Comparison of ENCODE assay signal across 7 mouse cellular contexts in the genomic region with DNA sequence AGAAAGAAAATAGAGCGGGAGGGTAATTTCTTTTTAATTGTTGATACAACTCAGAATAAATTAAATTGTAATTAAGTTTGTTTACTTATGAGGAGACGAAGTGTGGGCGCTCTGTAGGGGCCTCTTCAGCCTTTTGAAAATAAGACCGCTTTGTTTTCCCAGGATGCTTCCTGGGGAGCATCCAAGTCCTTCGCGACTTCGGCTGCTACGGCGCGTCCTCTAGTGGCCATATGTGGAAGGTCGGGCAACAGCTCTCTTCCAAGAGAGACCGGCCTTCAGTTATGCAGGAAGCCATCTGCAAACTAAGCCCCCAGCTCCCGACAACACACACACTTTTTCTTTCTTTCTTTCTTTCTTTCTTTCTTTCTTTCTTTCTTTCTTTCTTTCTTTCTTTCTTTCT. TPM values are rescaled to one million over a fixed set of nuclear protein-coding genes. Genes with fewer than 3 reads are reported as not detected.
DNase-seq lines count a peak whose midpoint lies in the region; ATAC-seq and TF ChIP-seq lines count a peak whose summit lies in the region.

No protein-coding gene starts in this region.

- no peaks in the 10 kb centered on the region for H3K36me3 ChIP-seq in intestine, embryonic 16.5 days (ENCODE audit: control insufficient read depth, insufficient read depth, low read length)
- H3K36me3 ChIP-seq in midbrain, embryonic 13.5 days = no peaks in the 10 kb centered on the region

- no peaks in the 10 kb centered on the region for H3K4me1 ChIP-seq in cortical plate, adult 2 months (ENCODE audit: control insufficient read depth, insufficient read depth, low read length)
- H3K4me1 ChIP-seq in intestine, embryonic 16.5 days (ENCODE audit: control insufficient read depth, insufficient read depth, low read length) = peaks cover 2% of the 10 kb centered on the region; the same call in 1 of the 2 replicates
- peaks cover 7% of the 10 kb centered on the region; the same call in 1 of the 2 replicates for H3K4me1 ChIP-seq in midbrain, embryonic 13.5 days (replicated peaks)

- peak; percentile 93 for DNase-seq in ZHBTc4 (ENCODE audit: low read depth, low spot score)
- DNase-seq in gastrocnemius, postnatal 25 days = peak; percentile 62
- peak; percentile 89 for DNase-seq in left cerebral cortex, postnatal 4 days
- DNase-seq in spleen, adult 12 weeks (ENCODE audit: low spot score) = peak; percentile 47

- intact Hi-C loops in left cerebral cortex, postnatal 4 days (cut with DNase I) = loop anchor here (10.0 kb wide), 2 partner anchors 93 to 133 kb away; no protein-coding TSS in a partner anchor

- H3K27ac ChIP-seq in cortical plate, adult 2 months (ENCODE audit: insufficient read depth, low read length) = no peak overlapping the region
- H3K27ac ChIP-seq in intestine, embryonic 16.5 days (ENCODE audit: low read length) = no peak overlapping the region
- no peak overlapping the region for H3K27ac ChIP-seq in midbrain, embryonic 13.5 days

- no peaks in the 10 kb centered on the region for H3K27me3 ChIP-seq in intestine, embryonic 16.5 days (replicated peaks; ENCODE audit: control insufficient read depth, insufficient read depth, low read length)
- no peaks in the 10 kb centered on the region for H3K27me3 ChIP-seq in midbrain, embryonic 13.5 days

- no peak overlapping the region for H3K9ac ChIP-seq in intestine, embryonic 16.5 days (ENCODE audit: low read depth, low read length)
- H3K9ac ChIP-seq in midbrain, embryonic 13.5 days (replicated peaks) = no peak overlapping the region

- peaks cover 6% of the 10 kb centered on the region; the same call in 1 of the 2 replicates for H3K9me3 ChIP-seq in intestine, embryonic 16.5 days (ENCODE audit: control insufficient read depth, low read length)
- H3K9me3 ChIP-seq in midbrain, embryonic 13.5 days = peaks cover 6% of the 10 kb centered on the region; the same call in 1 of the 2 replicates

- WGBS in intestine, embryonic 16.5 days = 3% methylated on average over 13 of the region's 13 CpGs
- WGBS in midbrain, embryonic 13.5 days = under 1% methylated on average over 13 of the region's 13 CpGs

- TF ChIP-seq CTCF in cortical plate, adult 2 months (IDR thresholded peaks at IDR 0.05; ENCODE audit: extremely low read depth, insufficient read depth, low read length) = peak; percentile 88

- peak; percentile 71 for ATAC-seq in intestine, embryonic 16.5 days
- peak; percentile 86 for ATAC-seq in midbrain, embryonic 13.5 days

- no peak for TF ChIP-seq POLR2A in cortical plate, adult 2 months (IDR thresholded peaks at IDR 0.05; ENCODE audit: extremely low read depth, insufficient read depth, low read length)

- no peak overlapping the region for H3K4me3 ChIP-seq in cortical plate, adult 2 months (ENCODE audit: insufficient read depth, low read length)
- H3K4me3 ChIP-seq in intestine, embryonic 16.5 days (ENCODE audit: low read length) = no peak overlapping the region
- 0 out of 2 replicates have a peak overlapping the region, but pooled peaks have one; percentile 1 for H3K4me3 ChIP-seq in midbrain, embryonic 13.5 days (replicated peaks)

- H3K4me2 ChIP-seq in intestine, embryonic 16.5 days (ENCODE audit: low read depth, low read length) = no peak overlapping the region
- H3K4me2 ChIP-seq in midbrain, embryonic 13.5 days (replicated peaks) = peak overlapping the region; percentile 40

RNA-seq across cellular contexts. Expression of a gene that starts 54.1 kb away (rescaled TPM):
- polyA plus RNA-seq in cortical plate, adult 2 months (2012; rRNA removed) = 54.6 and 59.8 TPM in 2 replicates
- 10 to 100 TPM; 21.3 to 22.6 TPM for total RNA-seq in gastrocnemius, postnatal 25 days (2021)
- polyA plus RNA-seq in intestine, embryonic 16.5 days (2015; fragmentation: Nextera tagmentation; extraction: Ambion mirVana) = 10.1 and 10.8 TPM in 2 replicates
- total RNA-seq in left cerebral cortex, postnatal 4 days (2021) = 10 to 100 TPM; 81.4 to 88.6 TPM
- polyA plus RNA-seq in midbrain, embryonic 13.5 days (2015; fragmentation: Nextera tagmentation; extraction: Ambion mirVana) = 19.0 and 21.1 TPM in 2 replicates
